Mouse (Mus musculus): ENCODE results near the gene Cpa3.

DNA sequence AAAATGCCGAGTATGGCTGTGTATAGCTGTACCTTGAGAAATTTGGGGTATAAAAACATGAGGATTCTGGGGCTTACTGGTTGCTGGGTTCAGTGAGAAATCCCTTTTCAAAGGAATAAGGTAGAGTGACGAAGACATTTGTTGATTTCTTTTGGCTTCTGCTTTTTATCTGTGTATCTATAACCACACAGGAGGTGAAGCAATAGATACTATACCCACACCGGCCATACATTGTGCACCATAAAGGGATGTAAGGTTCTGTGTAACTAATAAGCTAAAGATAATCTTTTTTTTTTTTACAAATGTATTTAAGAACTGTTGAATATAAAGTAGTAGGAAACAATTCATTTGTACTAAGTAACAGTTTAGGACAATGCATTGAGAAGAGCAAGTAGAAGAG, 2.2 kb downstream of the Cpa3 start:
- no peak for TF ChIP-seq ZC3H11A (IDR thresholded peaks at IDR 0.05; ENCODE audit: borderline replicate concordance, low read depth, low read length)
- no peak for TF ChIP-seq MAFK (IDR thresholded peaks at IDR 0.05; ENCODE audit: insufficient read depth, low read depth, low read length)
- no peak for TF ChIP-seq ZNF384 (IDR thresholded peaks at IDR 0.05; ENCODE audit: low read depth, low read length)
- TF ChIP-seq HCFC1 (IDR thresholded peaks at IDR 0.05; ENCODE audit: borderline replicate concordance, insufficient read depth, low read length), result no peak
- no peak for TF ChIP-seq CHD2 (IDR thresholded peaks at IDR 0.05; ENCODE audit: low read depth, low read length)
